In genomic region chr15:98809390-98809789, GRCm38 (mm10) we compare ENCODE assay signal across 9 mouse cellular contexts. TPM values are rescaled to one million over a fixed set of nuclear protein-coding genes. Genes with fewer than 3 reads are reported as not detected.
A peak's percentile ranks its signal among the peaks of the same experiment; 100 is the strongest.
DNase-seq lines count a peak whose midpoint lies in the region; ATAC-seq and TF ChIP-seq lines count a peak whose summit lies in the region.
"Had no signal": no experiment of that assay in that cellular context is flagged by ENCODE, and none has a peak within 500 bp of the region (broad histone marks: within the 10 kb centered on the region; RNA-seq: fewer than 3 reads in every experiment).

Ddn (minus strand) TSS chr15:98809490.

- no peak for ATAC-seq in forebrain, embryonic 13.5 days
- no peak for ATAC-seq in midbrain, postnatal 0 days (ENCODE audit: low FRiP score)

- H3K36me3 ChIP-seq in forebrain, embryonic 13.5 days (ENCODE audit: poor library complexity, severe bottlenecking), result peaks cover 31% of the 10 kb centered on the region
- peaks cover 16% of the 10 kb centered on the region for H3K36me3 ChIP-seq in midbrain, postnatal 0 days (ENCODE audit: insufficient read depth, low read length)

- peak within 1 kb of the TSS; percentile 51 for H3K9ac ChIP-seq in forebrain, embryonic 13.5 days
- 0 out of 2 replicates have a peak within 1 kb of the TSS, but pooled peaks have one; percentile 14 for H3K9ac ChIP-seq in midbrain, postnatal 0 days (replicated peaks; ENCODE audit: low read length, poor library complexity, severe bottlenecking)

- peaks cover 44% of the 10 kb centered on the region for H3K4me1 ChIP-seq in forebrain, embryonic 13.5 days
- H3K4me1 ChIP-seq in midbrain, postnatal 0 days (ENCODE audit: insufficient read depth, low read length), result peaks cover 18% of the 10 kb centered on the region

- peaks cover 67% of the 10 kb centered on the region for H3K27me3 ChIP-seq in forebrain, embryonic 13.5 days
- H3K27me3 ChIP-seq in midbrain, postnatal 0 days (ENCODE audit: insufficient read depth, low read length), result peaks cover 46% of the 10 kb centered on the region

- TF ChIP-seq CTCF in midbrain, postnatal 0 days (IDR thresholded peaks at IDR 0.05), result no peak

- no peak for DNase-seq in layer of hippocampus, adult 8-10 months (ENCODE audit: low spot score in 2 of 2)
- no peak for DNase-seq in layer of hippocampus, adult 11-12 months (ENCODE audit: low spot score)
- no peak for DNase-seq in layer of hippocampus, postnatal 10 days (ENCODE audit: low spot score in 2 of 2)
- DNase-seq in midbrain, postnatal 0 days (ENCODE audit: low spot score), result no peak
- DNase-seq in gastrocnemius, postnatal 10 days, result no peak
- no peak for DNase-seq in spleen, adult 12 weeks (ENCODE audit: low spot score)
- DNase-seq in cerebellum, adult 11-12 months, result no peak

- H3K4me2 ChIP-seq in forebrain, embryonic 13.5 days, result peak within 1 kb of the TSS; percentile 70
- H3K4me2 ChIP-seq in midbrain, postnatal 0 days (ENCODE audit: low read depth, low read length, poor library complexity, severe bottlenecking), result peak within 1 kb of the TSS; percentile 80

- H3K27ac ChIP-seq in forebrain, embryonic 13.5 days, result no peak within 1 kb of the TSS
- H3K27ac ChIP-seq in midbrain, postnatal 0 days (ENCODE audit: low read depth, low read length), result no peak within 1 kb of the TSS
- H3K27ac ChIP-seq: macrophage had no signal

- H3K4me3 ChIP-seq in forebrain, embryonic 13.5 days, result peak within 1 kb of the TSS; percentile 43
- H3K4me3 ChIP-seq in midbrain, postnatal 0 days (ENCODE audit: low read depth, low read length), result peak within 1 kb of the TSS; percentile 52

- no peaks in the 10 kb centered on the region for H3K9me3 ChIP-seq in forebrain, embryonic 13.5 days (replicated peaks)
- no peaks in the 10 kb centered on the region for H3K9me3 ChIP-seq in midbrain, postnatal 0 days (ENCODE audit: low read length)

- 24% methylated on average over 3 of the region's 3 CpGs for WGBS in forebrain, embryonic 13.5 days
- 74% methylated on average over 3 of the region's 3 CpGs for WGBS in midbrain, postnatal 0 days

RNA-seq across cellular contexts. Expression of gene Ddn, which starts in this region (rescaled TPM):
- total RNA-seq in layer of hippocampus, adult 8-10 months (2022), result 1,000 to 10,000 TPM; 1,258 to 1,383 (median 1,345) TPM
- polyA plus RNA-seq in forebrain, embryonic 13.5 days (2015; fragmentation: Nextera tagmentation; extraction: Ambion mirVana), result 0.05 and 0.15 TPM in 2 replicates
- total RNA-seq in layer of hippocampus, postnatal 10 days (2021), result 100 to 1,000 TPM; 401 to 403 TPM
- total RNA-seq in midbrain, postnatal 0 days (2014; rRNA removed), result 5.5 and 7.3 TPM in 2 replicates
- 0.51 and 0.64 TPM in 2 replicates for polyA plus RNA-seq in midbrain, postnatal 0 days (2015; fragmentation: Nextera tagmentation; extraction: Ambion mirVana)
- 1 to 10 TPM; 2.2 to 2.7 TPM for total RNA-seq in gastrocnemius, postnatal 10 days (2021)
- polyA plus RNA-seq: macrophage had no signal

Comparison
In these comparisons a context has a peak if more than half of its experiments do, and no peak if none do; other contexts are left out.
1. RNA of gene Ddn (total RNA-seq): 1,258 to 1,383 TPM in layer of hippocampus, adult 8-10 months and 401 to 403 TPM in layer of hippocampus, postnatal 10 days; 5.5 to 7.3 TPM in midbrain, postnatal 0 days and 2.2 to 2.7 TPM in gastrocnemius, postnatal 10 days; every median in the first group is over 10 times any median in the second.